Mouse (Mus musculus) myocyte (in vitro differentiated cells): ENCODE measurements at regions not wholly inside any gene's neighbourhood (a gene's known extent, or its start where the extent isn't known, plus 50 kb on each side); places are given as distances from the start of the nearest gene placed in this dataset.

ENCODE experiments used
- H3K27me3 ChIP-seq: one replicate; pipeline ENCODE4 v1.6.1; 2011; ENCODE audit not compliant: control insufficient read depth, insufficient read depth, insufficient read length
- H3K36me3 ChIP-seq: one replicate; pipeline ENCODE4 v1.6.1; 2011; ENCODE audit not compliant: control insufficient read depth, insufficient read depth
- H3K4me2 ChIP-seq: one replicate; pipeline ENCODE4 v1.6.1; 2011; ENCODE audit warnings: low read depth, control low read depth
- H3K4me3 ChIP-seq: one replicate; pipeline ENCODE4 v1.5.1; 2011; ENCODE audit warnings: mild to moderate bottlenecking, control low read depth, moderate library complexity
- H3K79me2 ChIP-seq: one replicate; pipeline ENCODE4 v1.6.1; 2011; ENCODE audit not compliant: control insufficient read depth, insufficient read depth
- H3ac ChIP-seq: one replicate; pipeline ENCODE4 v1.6.1; 2011; ENCODE audit not compliant: control insufficient read depth, insufficient read length
- CEBPB ChIP-seq: IDR thresholded peaks from 2 replicates; pipeline ENCODE4 v1.6.1; 2011; ENCODE audit warnings: mild to moderate bottlenecking, moderate library complexity; ENCODE audit not compliant: poor library complexity, insufficient read depth, severe bottlenecking
- E2F4 ChIP-seq: IDR thresholded peaks from one replicate; pipeline ENCODE4 v1.6.1; 2011; ENCODE audit warnings: mild to moderate bottlenecking, control low read depth, moderate library complexity; ENCODE audit not compliant: insufficient read depth
- MAX ChIP-seq: IDR thresholded peaks from one replicate; pipeline ENCODE4 v1.6.1; 2011; ENCODE audit warnings: low read depth, mild to moderate bottlenecking, control low read depth
- MYOD1 ChIP-seq, 3 experiments: IDR thresholded peaks; one replicate each; pipeline ENCODE4 v1.6.1; 2011; ENCODE audit warnings: control low read depth in 2 of 3, low read depth in 2 of 3, mild to moderate bottlenecking in 2 of 3, moderate library complexity in 1 of 3; ENCODE audit not compliant: insufficient read length in 2 of 3, control insufficient read depth in 1 of 3
- MYOG ChIP-seq, 3 experiments: IDR thresholded peaks; one replicate each; pipeline ENCODE4 v1.6.1; 2011; ENCODE audit warnings: control low read depth in 2 of 3, low read depth in 2 of 3, mild to moderate bottlenecking in 2 of 3; ENCODE audit not compliant: insufficient read length in 2 of 3, control insufficient read depth in 1 of 3, insufficient read depth in 1 of 3
- POLR2A ChIP-seq: IDR thresholded peaks from one replicate; pipeline ENCODE4 v1.6.1; 2011; ENCODE audit warnings: low read depth, mild to moderate bottlenecking, control low read depth, moderate library complexity; ENCODE audit not compliant: insufficient read length
- POLR2AphosphoS2 ChIP-seq: IDR thresholded peaks from one replicate; pipeline ENCODE4 v1.6.1; 2011; ENCODE audit warnings: low read depth, control low read depth; ENCODE audit not compliant: insufficient read length
- REST ChIP-seq: IDR thresholded peaks from one replicate; pipeline ENCODE4 v1.6.1; 2011; ENCODE audit warnings: mild to moderate bottlenecking, control low read depth, moderate library complexity; ENCODE audit not compliant: insufficient read depth, insufficient read length
- SRF ChIP-seq: IDR thresholded peaks from one replicate; pipeline ENCODE4 v1.6.1; 2011; ENCODE audit warnings: low read depth; ENCODE audit not compliant: control insufficient read depth, insufficient read length
- TCF12 ChIP-seq: IDR thresholded peaks from one replicate; pipeline ENCODE4 v1.6.1; 2011; ENCODE audit warnings: mild to moderate bottlenecking, control low read depth; ENCODE audit not compliant: poor library complexity, insufficient read depth, severe bottlenecking
- TCF3 ChIP-seq: IDR thresholded peaks from one replicate; pipeline ENCODE4 v1.6.1; 2011; ENCODE audit warnings: low read depth, control low read depth; ENCODE audit not compliant: insufficient read length
- USF1 ChIP-seq: IDR thresholded peaks from one replicate; pipeline ENCODE4 v1.6.1; 2011; ENCODE audit warnings: low read depth, mild to moderate bottlenecking, control low read depth, moderate library complexity

GRCm38 (mm10) chr12:54384116-54384515, 180.5 kb upstream of the Egln3 start:
- TF ChIP-seq TCF12, result no peak
- no peak for TF ChIP-seq POLR2A
- TF ChIP-seq MYOD1 (IDR thresholded peaks at IDR 0.05; ENCODE audit: control insufficient read depth in 1 of 3, insufficient read length in 2 of 3, low read depth in 2 of 3), result no peak
- TF ChIP-seq MAX, result no peak
- TF ChIP-seq REST, result no peak
- no peak for TF ChIP-seq TCF3
- TF ChIP-seq MYOG (IDR thresholded peaks at IDR 0.05; ENCODE audit: control insufficient read depth in 1 of 3, insufficient read depth in 1 of 3, insufficient read length in 2 of 3, low read depth in 2 of 3), result no peak
- no peak for TF ChIP-seq USF1
- no peak for TF ChIP-seq POLR2AphosphoS2
- peak overlapping the region; percentile 19 for H3K4me2 ChIP-seq
- H3ac ChIP-seq, result no peak overlapping the region
- no peaks in the 10 kb centered on the region for H3K36me3 ChIP-seq
- H3K79me2 ChIP-seq, result no peaks in the 10 kb centered on the region
- no peak overlapping the region for H3K4me3 ChIP-seq
- H3K27me3 ChIP-seq, result no peaks in the 10 kb centered on the region

GRCm38 (mm10) chr12:54382965-54383364, 179.3 kb upstream of the Egln3 start:
- TF ChIP-seq SRF, result no peak
- TF ChIP-seq MYOG (IDR thresholded peaks at IDR 0.05; ENCODE audit: control insufficient read depth in 1 of 3, insufficient read depth in 1 of 3, insufficient read length in 2 of 3, low read depth in 2 of 3), result no peak
- no peak for TF ChIP-seq MYOD1 (IDR thresholded peaks at IDR 0.05; ENCODE audit: control insufficient read depth in 1 of 3, insufficient read length in 2 of 3, low read depth in 2 of 3)
- no peak overlapping the region for H3ac ChIP-seq
- no peaks in the 10 kb centered on the region for H3K36me3 ChIP-seq
- H3K4me3 ChIP-seq, result no peak overlapping the region
- H3K27me3 ChIP-seq, result no peaks in the 10 kb centered on the region
- no peak overlapping the region for H3K4me2 ChIP-seq
- H3K79me2 ChIP-seq, result no peaks in the 10 kb centered on the region

GRCm38 (mm10) chr12:54382061-54382460, 178.4 kb upstream of the Egln3 start:
- Histone ChIP-seq H3K4me3 (no peak overlapping the region), H3K27me3 (no peaks in the 10 kb centered on the region), H3ac (no peak overlapping the region), H3K79me2 (no peaks in the 10 kb centered on the region), H3K4me2 (no peak overlapping the region), H3K36me3 (no peaks in the 10 kb centered on the region)
- TF ChIP-seq E2F4 (no peak), MAX (no peak), TCF3 (no peak), SRF (no peak), TCF12 (no peak), MYOD1 (IDR thresholded peaks at IDR 0.05; ENCODE audit: control insufficient read depth in 1 of 3, insufficient read length in 2 of 3, low read depth in 2 of 3) (no peak), CEBPB (no peak), REST (no peak), POLR2AphosphoS2 (no peak), USF1 (no peak), MYOG (IDR thresholded peaks at IDR 0.05; ENCODE audit: control insufficient read depth in 1 of 3, insufficient read depth in 1 of 3, insufficient read length in 2 of 3, low read depth in 2 of 3) (no peak), POLR2A (no peak)

GRCm38 (mm10) chr12:54380322-54380721, 176.7 kb upstream of the Egln3 start:
- Histone ChIP-seq H3K36me3 (no peaks in the 10 kb centered on the region), H3K27me3 (no peaks in the 10 kb centered on the region), H3K79me2 (no peaks in the 10 kb centered on the region), H3K4me2 (no peak overlapping the region), H3K4me3 (no peak overlapping the region), H3ac (no peak overlapping the region)
- TF ChIP-seq MYOG (IDR thresholded peaks at IDR 0.05; ENCODE audit: control insufficient read depth in 1 of 3, insufficient read depth in 1 of 3, insufficient read length in 2 of 3, low read depth in 2 of 3) (no peak), POLR2AphosphoS2 (no peak), POLR2A (no peak)

GRCm38 (mm10) chr12:54378576-54378975, 174.9 kb upstream of the Egln3 start:
- H3K4me2 ChIP-seq, result no peak overlapping the region
- no peaks in the 10 kb centered on the region for H3K79me2 ChIP-seq
- H3K4me3 ChIP-seq, result no peak overlapping the region
- no peaks in the 10 kb centered on the region for H3K36me3 ChIP-seq
- no peaks in the 10 kb centered on the region for H3K27me3 ChIP-seq
- TF ChIP-seq USF1 (no peak), REST (no peak), TCF12 (no peak), CEBPB (no peak), SRF (no peak), POLR2AphosphoS2 (no peak), MAX (no peak), E2F4 (no peak), MYOG (IDR thresholded peaks at IDR 0.05; ENCODE audit: control insufficient read depth in 1 of 3, insufficient read depth in 1 of 3, insufficient read length in 2 of 3, low read depth in 2 of 3) (no peak), MYOD1 (IDR thresholded peaks at IDR 0.05; ENCODE audit: control insufficient read depth in 1 of 3, insufficient read length in 2 of 3, low read depth in 2 of 3) (no peak), TCF3 (no peak), POLR2A (no peak)
- no peak overlapping the region for H3ac ChIP-seq
